Mouse (Mus musculus) forebrain, embryonic 13.5 days (tissue): ENCODE results near the gene Dag1. TPM values are rescaled to one million over a fixed set of nuclear protein-coding genes. Genes with fewer than 3 reads are reported as not detected.
"Not testable (repeated sequence)": the region's sequence is repeated elsewhere in the genome, so short reads cannot be mapped to it uniquely, and the experiment has no call there.

ENCODE experiments used
- ATAC-seq: fragments of 200-750 bp; cut with Nextera tagmentation; 2 replicates; pipeline ENCODE4 v1.8.0; 2017
- H3K27ac ChIP-seq: fragments of 300-500 bp; sonication (generic); 2 replicates; pipeline ENCODE4 v1.5.1; 2015; ENCODE audit warnings: inconsistent platforms, mild to moderate bottlenecking, moderate library complexity
- H3K27me3 ChIP-seq: fragments of 300-500 bp; sonication (generic); 2 replicates; pipeline ENCODE4 v1.6.1; 2015; ENCODE audit warnings: mild to moderate bottlenecking, inconsistent platforms
- H3K36me3 ChIP-seq: fragments of 300-500 bp; sonication (generic); 2 replicates; pipeline ENCODE4 v1.6.1; 2015; ENCODE audit warnings: mild to moderate bottlenecking, inconsistent platforms; ENCODE audit not compliant: poor library complexity, severe bottlenecking
- H3K4me1 ChIP-seq: fragments of 300-500 bp; sonication (generic); 2 replicates; pipeline ENCODE4 v1.6.1; 2015; ENCODE audit warnings: inconsistent platforms
- H3K4me2 ChIP-seq: fragments of 300-500 bp; sonication (generic); 2 replicates; pipeline ENCODE4 v1.6.1; 2015; ENCODE audit warnings: inconsistent platforms, mild to moderate bottlenecking, moderate library complexity
- H3K4me3 ChIP-seq: fragments of 300-500 bp; sonication (generic); 2 replicates; pipeline ENCODE4 v1.5.1; 2015; ENCODE audit warnings: mild to moderate bottlenecking, inconsistent platforms
- H3K9ac ChIP-seq: fragments of 300-500 bp; sonication (generic); 2 replicates; pipeline ENCODE4 v1.6.1; 2015; ENCODE audit warnings: mild to moderate bottlenecking, inconsistent platforms
- H3K9me3 ChIP-seq: fragments of 300-500 bp; sonication (generic); replicated peaks from 2 replicates; pipeline ENCODE4 v1.6.1; 2016; ENCODE audit warnings: inconsistent platforms
- WGBS: fragments of 180-500 bp; shearing (Covaris S2); methylation state at CpG from one replicate; pipeline ENCODE4 v1.1.7; 2015; 5-methylcytosine and 5-hydroxymethylcytosine counted together
- polyA plus RNA-seq: library from polyadenylated mRNA; unstranded; fragments of >200 nt; fragmentation: Nextera tagmentation; extraction: Ambion mirVana; gene quantifications from 2 replicates; pipeline ENCODE4 v1.2.1, GENCODE M21; 2015

Dag1 gene
- polyA plus RNA-seq, 1 experiment from 2014 or later = 40.8 TPM

DNA sequence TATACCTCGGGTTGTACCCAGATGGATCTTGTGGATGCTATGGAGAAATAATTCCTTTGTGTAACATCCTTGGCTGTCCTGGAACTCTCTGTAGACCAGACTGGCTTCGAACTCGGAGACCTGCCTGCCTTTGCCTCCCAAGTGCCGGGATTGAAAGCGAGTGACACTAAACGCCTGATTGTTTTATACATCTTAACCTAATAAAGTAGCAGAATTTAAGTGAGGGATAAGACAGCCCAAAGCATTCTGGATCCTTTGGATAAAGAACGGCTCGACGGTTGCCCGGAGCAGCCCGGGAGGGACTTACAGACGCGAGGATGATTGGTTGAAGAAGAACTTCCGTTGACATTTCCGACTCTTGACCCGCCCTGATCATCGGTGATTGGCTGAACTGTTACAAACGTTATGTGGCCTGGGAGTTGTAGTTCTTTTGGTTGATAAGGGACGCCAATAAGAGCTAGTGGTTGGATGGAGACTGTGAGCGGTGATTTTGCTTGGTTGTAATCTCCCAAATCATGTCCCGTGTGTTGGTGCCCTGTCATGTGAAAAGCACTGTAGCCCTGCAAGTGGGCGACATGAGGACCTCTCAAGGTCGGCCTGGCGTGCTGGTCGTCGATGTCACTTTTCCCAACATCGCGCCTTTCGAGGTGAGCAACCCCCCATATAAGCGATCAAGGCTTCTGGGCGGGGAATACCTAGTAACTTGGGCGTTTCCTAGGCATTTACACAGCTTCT, 26.4 kb upstream of the Dag1 start, which contains the start of gene Nicn1:
Gene Nicn1 (plus strand): TSS at position 414 of the 735 bp plus-strand sequence.
- ATAC-seq = peak; percentile 98
- H3K9ac ChIP-seq = peak within 1 kb of the TSS; percentile 83
- peak within 1 kb of the TSS; percentile 97 for H3K27ac ChIP-seq
- H3K36me3 ChIP-seq = peaks cover 19% of the 10 kb centered on the region
- peak within 1 kb of the TSS; percentile 62 for H3K4me3 ChIP-seq
- H3K9me3 ChIP-seq = no peaks in the 10 kb centered on the region
- WGBS = under 1% methylated on average over 32 of the region's 32 CpGs
- peaks cover 14% of the 10 kb centered on the region for H3K4me1 ChIP-seq
- peak within 1 kb of the TSS; percentile 68 for H3K4me2 ChIP-seq
- H3K27me3 ChIP-seq = no peaks in the 10 kb centered on the region

DNA sequence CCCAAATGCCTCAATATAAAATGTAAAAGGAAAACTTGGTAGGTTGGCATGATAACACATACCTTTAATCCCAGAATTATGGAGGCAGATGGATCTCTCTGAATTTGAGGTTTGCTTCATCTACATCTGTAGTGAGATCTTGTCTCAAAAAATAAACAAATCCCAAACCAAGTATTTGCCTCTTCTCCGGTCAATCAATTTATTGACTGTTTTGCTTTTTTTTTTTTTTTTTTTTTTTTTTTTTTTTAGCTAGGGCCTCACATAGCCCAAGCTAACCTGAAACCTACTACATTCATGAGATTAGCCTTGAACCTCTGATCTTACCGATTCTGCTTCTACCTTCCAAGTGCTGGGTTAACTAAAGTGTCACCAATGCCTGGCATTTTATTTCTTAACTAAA, 25.6 kb upstream of the Dag1 start:
- H3K27me3 ChIP-seq = no peaks in the 10 kb centered on the region
- ATAC-seq = no peak

DNA sequence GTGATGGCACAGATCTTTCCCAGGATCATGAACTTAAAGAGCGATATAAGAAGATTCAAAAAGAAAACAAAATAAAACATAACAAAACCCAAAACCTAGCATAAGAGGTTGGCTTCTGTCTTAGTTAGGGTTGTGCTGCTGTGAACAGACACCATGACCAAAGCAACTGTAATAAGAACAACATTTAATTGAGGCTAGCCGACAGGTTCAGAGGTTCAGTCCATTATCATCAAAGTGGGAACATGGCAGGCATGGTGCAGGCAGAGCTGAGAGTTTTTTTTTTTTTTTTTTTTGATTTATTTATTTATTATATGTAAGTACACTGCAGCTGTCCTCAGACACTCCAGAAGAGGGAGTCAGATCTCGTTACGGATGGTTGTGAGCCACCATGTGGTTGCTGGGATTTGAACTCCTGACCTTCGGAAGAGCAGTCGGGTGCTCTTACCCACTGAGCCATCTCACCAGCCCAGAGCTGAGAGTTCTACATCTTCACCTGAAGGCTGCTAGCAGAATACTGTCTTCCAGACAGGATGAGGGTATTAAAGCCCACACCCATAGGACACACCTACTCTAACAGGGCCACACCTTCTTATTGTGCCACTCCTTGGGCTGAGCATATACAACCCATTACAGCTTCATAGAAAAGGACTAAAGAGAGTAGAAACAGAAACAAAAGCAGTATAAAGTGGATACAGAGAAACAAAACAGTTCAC, 23.9 kb upstream of the Dag1 start:
- not testable (repeated sequence) for H3K4me2 ChIP-seq, H3K9ac ChIP-seq, H3K27ac ChIP-seq, H3K36me3 ChIP-seq, ATAC-seq, H3K27me3 ChIP-seq, H3K4me3 ChIP-seq, H3K9me3 ChIP-seq
- 88% methylated on average over 5 of the region's 6 CpGs for WGBS
- peaks cover 14% of the 10 kb centered on the region for H3K4me1 ChIP-seq

More for the DNA sequence above, 25.6 kb upstream of the Dag1 start:
- Histone ChIP-seq H3K9me3 (no peaks in the 10 kb centered on the region), H3K9ac (peak overlapping the region; percentile 83), H3K36me3 (peaks cover 11% of the 10 kb centered on the region), H3K4me3 (peak overlapping the region; percentile 62), H3K4me1 (peaks cover 14% of the 10 kb centered on the region), H3K27ac (peak overlapping the region; percentile 97), H3K4me2 (peak overlapping the region; percentile 68)
- 63% methylated on average over 2 of the region's 2 CpGs for WGBS

DNA sequence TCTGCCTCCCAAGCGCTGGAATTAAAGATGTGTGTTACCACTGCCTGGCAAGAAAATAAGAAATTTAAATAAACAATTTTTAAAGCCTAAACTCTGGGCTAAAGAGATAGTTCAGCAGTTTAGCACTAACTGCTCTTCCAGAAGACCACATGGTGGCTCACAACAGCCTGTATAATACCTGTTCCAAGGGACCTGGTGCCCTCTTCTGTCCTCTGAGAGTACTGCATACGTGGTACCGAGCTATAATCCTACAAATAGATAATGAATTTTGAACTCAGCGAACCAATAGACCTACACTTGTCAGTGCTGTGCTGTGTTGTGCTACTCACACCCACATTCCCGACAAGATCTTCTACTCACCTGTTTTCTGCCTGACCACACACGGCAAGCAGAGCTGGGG, 20.7 kb upstream of the Dag1 start:
- no peaks in the 10 kb centered on the region for H3K4me1 ChIP-seq
- H3K9ac ChIP-seq = no peak overlapping the region
- no peaks in the 10 kb centered on the region for H3K9me3 ChIP-seq
- peak; percentile 70; the same call in 1 of the 2 replicates for ATAC-seq
- H3K4me3 ChIP-seq = no peak overlapping the region
- H3K36me3 ChIP-seq = no peaks in the 10 kb centered on the region
- no peak overlapping the region for H3K27ac ChIP-seq
- no peaks in the 10 kb centered on the region for H3K27me3 ChIP-seq
- 15% methylated on average over 6 of the region's 6 CpGs for WGBS
- H3K4me2 ChIP-seq = no peak overlapping the region

DNA sequence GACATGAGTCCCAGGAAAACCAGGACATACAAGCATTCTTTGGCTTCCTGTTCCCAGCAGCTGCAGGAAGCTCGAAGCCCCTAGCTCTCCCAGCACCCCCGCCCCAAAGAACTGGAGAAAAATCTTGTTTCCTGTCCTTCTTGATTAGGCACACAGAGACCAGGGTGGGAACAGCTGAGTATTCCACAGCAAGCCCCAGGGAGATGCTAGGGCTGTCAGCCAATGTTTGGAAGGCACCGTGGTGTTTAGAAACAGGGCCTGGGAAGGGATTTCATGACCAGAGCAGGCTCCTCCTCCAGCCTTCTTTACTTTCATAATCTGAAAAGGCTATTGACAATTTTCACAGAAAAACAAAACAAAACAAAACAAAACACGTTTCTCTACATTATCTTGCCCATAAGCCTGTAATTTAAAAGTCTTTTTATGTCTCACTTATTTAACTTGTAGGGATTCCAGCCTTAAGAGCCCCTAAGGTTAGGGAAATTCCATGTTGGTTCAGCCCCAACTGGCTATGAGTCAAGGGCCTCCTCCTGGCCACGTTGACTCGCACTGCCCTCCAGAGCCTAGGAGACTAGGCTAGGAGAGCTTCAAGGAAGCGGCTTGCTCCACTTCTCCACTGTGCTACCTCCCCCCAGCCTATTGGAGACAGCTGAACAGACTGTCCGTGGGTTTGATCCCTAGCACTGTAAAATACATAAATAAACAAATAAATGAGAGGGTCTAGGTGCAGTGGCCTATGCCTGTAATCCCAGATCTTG, 16.5 kb upstream of the Dag1 start:
- Histone ChIP-seq H3K27me3 (no peaks in the 10 kb centered on the region), H3K4me2 (no peak overlapping the region), H3K36me3 (no peaks in the 10 kb centered on the region), H3K9me3 (no peaks in the 10 kb centered on the region), H3K4me3 (no peak overlapping the region), H3K27ac (no peak overlapping the region), H3K9ac (no peak overlapping the region), H3K4me1 (no peaks in the 10 kb centered on the region)
- WGBS = 50% methylated on average over 8 of the region's 8 CpGs
- ATAC-seq = no peak

DNA sequence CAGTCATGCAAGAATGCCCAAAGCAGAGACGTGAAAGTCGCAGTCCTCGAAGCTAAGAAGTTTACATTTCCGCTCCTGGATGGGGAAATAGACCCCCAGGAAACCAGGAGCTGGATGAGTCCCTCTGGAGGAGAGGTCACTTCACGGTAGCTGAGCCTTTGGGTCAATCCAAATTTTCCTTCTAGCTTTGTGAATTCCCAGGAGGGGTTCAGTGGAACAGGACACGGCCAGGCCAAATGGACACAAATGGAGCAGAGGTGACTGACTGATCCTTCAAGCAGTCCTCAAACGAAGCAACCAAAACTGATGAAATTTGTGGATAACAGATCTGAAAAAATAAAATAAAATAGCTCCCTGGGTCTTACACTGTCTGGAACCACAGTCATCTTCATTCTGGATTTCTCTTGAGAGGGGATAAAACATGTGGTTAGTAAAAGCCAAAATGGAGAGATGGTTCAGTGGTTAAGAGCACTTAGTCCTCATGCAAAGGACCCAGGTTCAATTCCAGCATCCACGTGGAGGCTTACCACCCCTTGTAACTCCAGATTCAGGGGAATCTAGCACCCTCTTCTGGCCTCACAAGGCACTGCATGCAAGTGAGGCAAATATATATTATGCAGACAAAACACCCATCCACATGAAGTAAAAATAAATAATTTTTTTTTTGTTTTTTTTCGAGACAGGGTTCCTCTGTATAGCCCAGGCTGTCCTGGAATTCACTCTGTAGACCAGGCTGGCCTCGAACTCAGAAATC, 15.1 kb upstream of the Dag1 start:
- Histone ChIP-seq H3K27me3 (no peaks in the 10 kb centered on the region), H3K9ac (no peak overlapping the region), H3K4me3 (no peak overlapping the region), H3K9me3 (no peaks in the 10 kb centered on the region), H3K36me3 (no peaks in the 10 kb centered on the region), H3K27ac (no peak overlapping the region), H3K4me1 (no peaks in the 10 kb centered on the region), H3K4me2 (no peak overlapping the region)
- ATAC-seq = no peak
- 70% methylated on average over 10 of the region's 10 CpGs for whole genome bisulfite sequencing

DNA sequence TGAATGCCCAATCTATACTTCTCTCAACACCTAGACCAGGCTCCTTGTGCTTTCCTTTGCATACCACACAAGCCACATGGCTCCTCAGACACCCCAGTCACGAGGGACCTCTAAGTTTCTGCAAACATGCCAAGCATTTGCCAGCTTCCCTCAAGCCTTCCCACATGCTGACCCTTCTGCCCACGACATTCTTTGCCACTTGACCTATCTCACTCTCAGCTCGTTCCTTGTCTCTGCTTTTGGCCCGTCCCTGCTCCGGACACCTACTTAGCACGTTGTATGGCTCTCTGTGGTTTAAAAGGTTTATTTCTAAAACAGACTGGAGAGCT, 11.5 kb upstream of the Dag1 start:
- H3K27me3 ChIP-seq = no peaks in the 10 kb centered on the region

DNA sequence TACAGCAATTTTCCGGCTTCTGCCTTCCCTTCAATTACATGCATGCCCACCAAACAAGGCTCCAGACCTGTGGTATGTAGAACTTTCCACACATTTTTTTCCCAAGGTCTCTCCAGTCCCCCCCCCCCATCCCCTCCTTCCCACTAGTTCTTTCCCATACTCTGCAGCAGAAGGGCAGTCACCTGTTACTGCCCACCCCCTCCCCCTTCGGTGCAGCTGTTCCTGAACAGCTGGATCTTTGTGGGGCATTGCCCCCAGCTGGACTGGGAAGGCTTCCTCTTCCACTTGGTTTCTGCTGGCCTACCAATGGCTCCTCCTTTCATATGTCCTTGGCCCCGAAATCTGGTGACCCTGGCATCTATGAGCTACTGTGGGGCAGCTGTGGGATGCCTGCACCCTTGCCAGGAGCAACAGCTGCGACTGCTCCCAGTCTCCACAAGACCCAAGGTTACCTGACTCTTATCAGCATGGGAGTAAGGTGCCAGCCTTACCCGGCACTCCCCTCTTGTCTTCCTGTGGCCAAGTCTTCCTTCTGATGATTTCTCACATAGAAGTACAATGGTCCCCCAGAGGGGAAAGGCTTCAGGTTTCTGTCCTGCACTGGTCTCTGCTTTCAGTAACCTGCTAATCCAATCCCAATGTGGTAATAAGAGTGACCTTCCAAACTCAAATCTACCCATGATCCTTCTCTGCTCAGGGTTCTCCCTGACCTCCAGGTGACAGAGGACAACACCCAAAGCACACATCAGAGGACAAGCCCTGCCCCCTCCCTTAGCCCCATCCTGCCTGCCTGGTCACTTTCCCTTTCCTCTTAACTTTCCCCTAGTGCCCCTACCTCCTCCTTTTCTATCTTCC, 10.9 kb upstream of the Dag1 start:
- H3K4me3 ChIP-seq = no peak overlapping the region
- H3K9me3 ChIP-seq = no peaks in the 10 kb centered on the region
- no peaks in the 10 kb centered on the region for H3K27me3 ChIP-seq
- H3K27ac ChIP-seq = no peak overlapping the region
- WGBS = 77% methylated on average over 5 of the region's 5 CpGs
- no peaks in the 10 kb centered on the region for H3K4me1 ChIP-seq
- no peaks in the 10 kb centered on the region for H3K36me3 ChIP-seq
- ATAC-seq = no peak
- H3K9ac ChIP-seq = no peak overlapping the region
- no peak overlapping the region for H3K4me2 ChIP-seq

More for the DNA sequence above, 11.5 kb upstream of the Dag1 start:
- Histone ChIP-seq H3K4me1 (no peaks in the 10 kb centered on the region), H3K9me3 (no peaks in the 10 kb centered on the region), H3K9ac (no peak overlapping the region), H3K36me3 (no peaks in the 10 kb centered on the region), H3K4me3 (no peak overlapping the region), H3K4me2 (no peak overlapping the region), H3K27ac (no peak overlapping the region)
- ATAC-seq = no peak
- 71% methylated on average over 6 of the region's 6 CpGs for WGBS

DNA sequence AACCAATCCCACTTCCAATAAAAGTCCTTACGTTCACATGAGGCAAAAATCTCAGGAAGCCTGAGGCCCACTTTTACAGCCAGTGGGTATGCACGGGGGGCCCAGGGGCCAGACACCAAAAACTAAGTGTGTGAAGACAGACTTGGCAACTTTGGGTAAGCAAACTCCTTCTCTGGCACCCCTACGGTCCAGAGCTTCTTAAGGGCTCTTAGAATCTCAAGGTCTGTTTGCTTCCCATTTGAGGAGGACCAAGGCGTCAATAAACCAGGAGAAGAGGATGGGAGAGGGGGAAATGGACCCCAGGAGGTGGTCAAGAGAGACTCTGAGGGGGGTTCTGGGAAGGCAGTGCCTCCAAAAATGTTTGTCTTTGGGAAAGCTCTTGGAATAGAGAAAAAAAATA, 9.7 kb upstream of the Dag1 start:
- Histone ChIP-seq H3K9me3 (no peaks in the 10 kb centered on the region), H3K9ac (no peak overlapping the region), H3K4me2 (no peak overlapping the region), H3K27ac (no peak overlapping the region), H3K4me1 (no peaks in the 10 kb centered on the region), H3K4me3 (no peak overlapping the region), H3K36me3 (no peaks in the 10 kb centered on the region), H3K27me3 (no peaks in the 10 kb centered on the region)
- 74% methylated on average over 4 of the region's 4 CpGs for WGBS
- ATAC-seq = no peak

DNA sequence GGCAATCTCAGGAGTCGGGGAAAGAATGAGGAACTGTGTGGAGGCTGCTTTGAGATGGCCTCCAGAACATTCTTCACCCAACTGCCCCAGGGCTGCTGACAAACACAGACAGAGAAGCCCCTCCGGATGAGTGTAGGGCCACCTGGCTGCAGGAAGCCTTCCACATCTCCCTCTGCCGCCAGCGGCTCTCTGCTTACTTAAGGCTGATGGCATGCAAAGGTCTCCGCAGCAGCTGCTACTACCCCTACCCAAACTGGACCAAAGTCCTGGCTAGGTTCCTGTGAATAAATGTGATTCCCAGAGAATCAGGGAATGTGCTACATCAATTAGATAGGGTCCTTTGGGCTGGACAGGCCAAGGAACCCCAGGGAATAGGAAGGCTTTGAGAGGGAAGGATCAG, 8.9 kb upstream of the Dag1 start:
- WGBS = 83% methylated on average over 5 of the region's 5 CpGs
- Histone ChIP-seq H3K4me1 (no peaks in the 10 kb centered on the region), H3K27ac (no peak overlapping the region), H3K4me2 (no peak overlapping the region), H3K4me3 (no peak overlapping the region), H3K9ac (no peak overlapping the region), H3K27me3 (no peaks in the 10 kb centered on the region), H3K36me3 (no peaks in the 10 kb centered on the region), H3K9me3 (no peaks in the 10 kb centered on the region)
- ATAC-seq = no peak

DNA sequence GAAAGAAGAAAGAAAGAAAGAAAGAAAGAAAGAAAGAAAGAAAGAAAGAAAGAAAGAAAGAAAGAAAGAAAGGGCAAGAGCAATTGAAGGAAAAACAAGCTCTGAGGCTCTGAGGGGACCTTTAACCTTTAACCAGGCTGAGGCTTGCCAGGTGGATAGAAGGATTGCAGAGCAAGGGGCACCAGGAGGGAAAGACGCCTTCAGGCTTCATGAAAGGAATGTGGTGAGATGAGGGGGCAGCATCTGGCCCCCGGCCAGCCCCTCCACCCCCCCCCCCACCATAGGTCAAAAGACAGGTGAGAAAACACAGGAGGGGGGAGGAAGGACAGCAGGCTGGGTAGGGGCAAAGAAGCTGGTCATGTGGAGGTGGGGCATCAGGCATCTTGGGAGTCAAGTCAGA, 8.2 kb upstream of the Dag1 start:
- Histone ChIP-seq H3K27ac (no peak overlapping the region), H3K4me2 (no peak overlapping the region), H3K27me3 (no peaks in the 10 kb centered on the region), H3K4me3 (no peak overlapping the region), H3K9me3 (no peaks in the 10 kb centered on the region), H3K9ac (no peak overlapping the region), H3K36me3 (no peaks in the 10 kb centered on the region), H3K4me1 (no peaks in the 10 kb centered on the region)
- no peak for ATAC-seq
- 56% methylated on average over 2 of the region's 2 CpGs for WGBS
